Mouse (Mus musculus): Measurements from ENCODE around the gene Krt17.
"Not testable (repeated sequence)": the region's sequence is repeated elsewhere in the genome, so short reads cannot be mapped to it uniquely, and the experiment has no call there.

Krt17 gene

GRCm38 (mm10) chr11:100262058-100262980 is 1.5 kb upstream of the Krt17 start:
- DNase-seq: no peak

DNA sequence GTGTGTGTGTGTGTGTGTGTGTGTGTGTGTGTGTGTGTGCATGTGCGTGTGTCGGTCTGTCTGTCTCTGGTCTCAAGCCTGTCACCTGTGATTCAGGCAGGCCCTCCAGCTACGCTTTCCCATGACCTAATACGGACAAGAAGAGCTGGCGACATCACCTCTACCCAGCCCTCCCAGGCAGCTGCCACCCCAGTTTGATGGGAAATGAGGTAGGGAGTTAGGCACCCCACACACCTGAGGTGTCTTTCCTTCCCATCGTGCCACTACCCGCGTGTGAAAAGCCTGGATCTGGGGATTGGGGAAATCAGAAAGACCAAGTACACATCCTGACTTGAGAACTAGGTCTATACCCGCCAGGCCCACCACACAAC is 391 bp upstream of the Krt17 start:
- no peak for DNase-seq

DNA sequence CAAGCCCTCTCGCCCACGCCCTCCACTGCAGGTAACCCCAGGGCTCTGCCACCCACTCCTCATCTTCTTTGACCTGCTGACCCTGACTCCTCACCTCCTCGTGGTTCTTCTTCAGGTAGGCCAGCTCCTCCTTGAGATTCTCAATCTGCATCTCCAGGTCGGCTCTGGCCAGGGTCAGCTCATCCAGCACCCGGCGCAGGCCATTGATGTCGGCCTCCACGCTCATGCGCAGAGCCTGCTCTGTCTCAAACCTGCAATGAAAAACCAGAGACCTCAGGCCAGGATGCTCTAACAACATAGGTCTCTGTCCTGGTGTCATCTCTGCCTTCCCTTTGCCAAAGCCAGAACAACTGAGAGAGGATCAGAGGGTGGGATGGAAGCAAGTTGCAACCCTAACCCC is 1.8 kb downstream of the Krt17 start:
- DNase-seq: no peak

DNA sequence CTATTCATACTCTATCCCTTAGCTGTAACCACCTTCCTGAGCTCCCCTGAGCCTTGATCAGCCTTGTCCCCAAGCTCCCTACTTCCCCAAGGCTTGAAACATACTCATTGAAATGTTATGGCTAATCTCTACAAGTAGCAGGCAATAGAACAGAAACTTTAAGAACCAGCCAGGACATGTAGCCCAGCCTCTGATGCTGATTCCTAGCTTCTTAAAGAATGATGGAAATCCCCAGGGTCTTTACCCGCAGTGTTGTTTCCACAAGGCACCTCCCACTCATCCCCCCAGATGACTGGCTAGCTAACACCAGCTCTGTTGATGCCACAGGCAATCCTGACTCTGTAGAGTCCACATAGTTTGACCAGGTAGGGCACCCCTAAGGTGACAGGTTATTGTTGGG is 2.9 kb downstream of the Krt17 start:
- DNase-seq: no peak

GRCm38 (mm10) chr11:100255514-100255913 is 5.3 kb downstream of the Krt17 start:
- DNase-seq: no peak

DNA sequence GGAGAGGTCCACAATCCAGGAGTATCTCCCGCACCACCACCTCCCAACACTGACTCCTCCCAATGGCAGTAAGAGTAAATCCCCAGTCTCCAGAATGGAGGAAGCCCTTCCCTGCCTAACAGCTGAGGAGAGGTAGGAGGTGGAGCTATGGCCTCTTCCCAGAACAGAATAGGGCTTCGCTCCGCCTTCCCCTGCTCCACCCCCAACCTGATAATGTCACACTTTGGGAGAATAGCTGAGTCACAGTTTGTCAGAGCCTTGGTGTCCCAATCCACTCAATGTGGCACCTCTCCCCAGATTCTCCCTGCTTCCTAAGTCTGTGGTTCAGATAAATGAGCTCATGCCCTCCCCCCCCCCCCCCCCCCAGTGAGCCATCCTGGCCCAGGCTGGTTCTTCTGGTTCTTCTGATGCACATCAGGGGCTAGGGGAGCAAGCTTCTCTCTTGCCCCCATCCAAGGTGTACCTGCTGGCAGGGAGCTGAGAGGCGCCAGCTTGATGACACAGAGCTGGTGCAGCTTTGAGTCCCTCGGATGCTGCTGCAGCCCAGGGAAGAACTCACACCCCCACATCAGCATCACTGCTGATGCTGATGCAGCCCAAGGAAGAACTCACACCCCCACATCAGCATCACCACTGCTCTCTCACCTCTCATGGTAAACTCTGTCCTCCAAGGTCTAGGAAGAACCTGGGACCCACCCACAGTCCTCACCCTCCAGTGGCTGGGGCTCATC is 6.3 kb downstream of the Krt17 start:
- DNase-seq: no peak

DNA sequence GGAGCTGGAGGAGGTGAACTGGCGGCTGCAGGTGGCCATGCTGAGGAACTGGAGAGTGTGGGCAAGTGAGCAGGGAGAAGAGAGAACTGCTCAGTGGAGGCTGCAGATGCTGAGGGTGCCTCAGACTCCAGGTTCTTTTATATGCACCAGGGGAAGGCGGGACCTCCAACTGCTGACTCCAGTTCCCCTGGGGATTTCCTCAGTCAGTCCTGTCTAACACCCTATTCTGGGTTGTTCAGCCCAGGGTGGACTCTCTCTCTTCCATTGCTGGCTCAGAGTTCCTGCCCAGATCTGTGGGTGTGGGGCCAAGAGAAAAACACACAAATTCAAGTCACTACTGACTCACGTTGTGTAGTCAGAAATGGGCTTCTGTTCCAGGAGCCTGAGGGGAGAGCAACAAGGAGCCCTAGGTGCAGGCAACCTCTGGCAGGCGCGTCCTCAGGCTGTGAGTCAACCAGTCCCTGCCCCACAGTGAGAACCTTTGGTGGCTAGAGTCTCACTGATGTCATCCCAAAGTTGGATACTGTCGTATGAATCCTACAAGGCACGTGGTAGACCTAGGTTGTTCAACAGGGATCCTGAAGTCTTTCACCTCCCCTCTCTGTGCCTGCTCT is 11.9 kb downstream of the Krt17 start, which contains the start of gene Krt16:
Krt16 (minus strand) TSS at position 51 of the 614 bp plus-strand sequence.
- DNase-seq: no peak

DNA sequence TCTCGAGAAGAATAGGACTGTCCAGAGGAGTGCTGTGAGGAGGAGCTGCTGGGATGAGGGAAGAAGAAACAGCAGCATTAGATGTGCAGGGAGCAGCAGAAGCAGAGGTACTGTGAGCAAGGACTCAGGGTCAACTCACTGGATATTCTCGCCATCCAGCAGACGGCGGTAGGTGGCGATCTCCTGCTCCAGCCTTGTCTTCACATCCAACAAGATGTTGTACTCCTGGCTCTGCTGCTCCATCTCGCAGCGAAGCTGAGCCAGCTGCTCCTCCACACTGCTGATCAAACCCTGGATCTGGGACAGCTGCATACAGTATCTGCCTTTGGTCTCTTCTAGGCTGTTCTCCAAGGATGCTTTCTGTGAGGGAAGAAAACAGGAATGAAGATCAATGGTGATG is 14.4 kb downstream of the Krt17 start:
- DNase-seq: not testable (repeated sequence)

- DNase-seq: not testable (repeated sequence)
These were observed 20.6 kb downstream of the Krt17 start for GRCm38 (mm10) chr11:100240272-100240671.

DNA sequence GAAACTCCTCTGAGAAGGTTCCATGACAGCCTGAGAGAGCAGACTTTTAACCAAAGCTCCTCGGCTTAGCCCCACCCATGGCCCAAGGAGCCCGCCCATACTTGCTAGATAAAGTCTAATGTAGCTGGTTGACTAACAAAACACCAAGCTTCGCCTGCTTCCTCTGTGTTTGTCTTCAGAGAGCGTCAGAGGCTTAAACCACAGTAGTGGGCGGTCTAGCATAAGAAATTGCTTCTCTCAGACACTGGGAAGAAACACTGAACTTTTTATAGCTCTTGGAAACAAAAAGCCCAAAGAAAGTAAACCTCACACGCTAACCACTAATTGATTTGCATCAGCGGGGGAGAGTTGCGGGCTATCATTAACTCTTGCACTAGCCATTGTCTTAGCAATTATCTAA is 39.1 kb downstream of the Krt17 start:
- DNase-seq: no peak

GRCm38 (mm10) chr11:100219304-100219703 is 41.5 kb downstream of the Krt17 start:
- no peak for DNase-seq

DNA sequence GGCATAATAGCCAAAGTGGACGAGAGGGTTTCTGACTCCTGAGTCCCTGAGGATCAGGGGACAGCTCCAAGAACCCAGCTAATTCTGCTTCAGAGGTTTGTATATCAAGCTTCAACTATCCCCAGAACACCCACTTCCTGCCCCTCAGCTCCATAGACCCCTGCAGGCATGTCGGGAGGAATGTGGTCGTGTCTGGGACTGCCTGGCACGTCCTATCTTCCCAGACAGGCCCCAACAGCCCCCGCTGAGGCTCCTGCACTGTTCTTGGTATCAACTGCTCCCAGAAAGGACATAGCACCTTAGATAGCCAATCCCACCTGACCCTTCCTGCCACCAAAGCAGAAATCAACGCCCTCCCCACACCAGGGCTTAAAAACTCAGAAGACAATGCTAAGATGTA is 52.3 kb downstream of the Krt17 start:
- DNase-seq: no peak

DNA sequence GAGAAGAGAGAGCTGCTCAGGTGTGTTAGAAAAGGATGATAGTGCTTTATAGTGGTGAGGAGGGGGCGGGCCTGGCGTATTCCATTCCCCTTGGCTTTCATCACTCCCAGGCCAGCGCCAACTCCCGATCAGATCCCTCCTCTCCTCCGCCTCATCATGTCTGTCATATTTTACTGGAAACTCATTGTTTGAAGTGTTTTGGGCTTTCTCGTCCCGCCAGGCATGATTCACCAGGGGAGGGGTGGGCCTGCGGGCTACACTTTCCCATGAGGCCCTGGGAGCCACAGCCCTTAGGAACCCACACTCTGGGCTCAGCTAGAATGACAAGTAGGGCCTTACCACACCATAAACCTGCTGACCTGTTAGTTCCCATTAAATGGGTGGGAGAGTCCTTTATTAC is 53.3 kb downstream of the Krt17 start, which contains the start of gene Krt14:
Krt14 (minus strand) TSS at position 51 of the 400 bp plus-strand sequence.
- DNase-seq: no peak

Measured in lung, postnatal 10 days (tissue).